Mouse (Mus musculus): ENCODE data around the gene Psmd13. TPM values are rescaled to one million over a fixed set of nuclear protein-coding genes. Genes with fewer than 3 reads are reported as not detected.
A peak's percentile ranks its signal among the peaks of the same experiment; 100 is the strongest.

Gene Psmd13
- total and polyA plus RNA-seq, 3 experiments: 165 to 215 TPM; not detected in 1

GRCm38 (mm10) chr7:140844905-140845665 lies 36.7 kb upstream of the Psmd13 start, which contains the start of gene Scgb1c1:
Gene Scgb1c1, plus strand, starts transcription at chr7:140845547.
- no peaks in the 10 kb centered on the region for H3K9me3 ChIP-seq (replicated peaks; ENCODE audit: insufficient read depth, low read length)
- H3K36me3 ChIP-seq (ENCODE audit: control insufficient read depth in 1 of 2, insufficient read depth in 2 of 2, low read length in 2 of 2): no peaks in the 10 kb centered on the region
- no peak within 1 kb of the TSS for H3K4me3 ChIP-seq (ENCODE audit: control insufficient read depth in 1 of 2, insufficient read depth in 1 of 2, low read depth in 2 of 2, low read length in 2 of 2)
- peak; percentile 86 for DNase-seq (ENCODE audit: low read depth, low spot score)
- H3K9ac ChIP-seq (ENCODE audit: control insufficient read depth, low read depth, low read length, poor library complexity, severe bottlenecking): no peak within 1 kb of the TSS
- no peak within 1 kb of the TSS for H3K27ac ChIP-seq (ENCODE audit: control insufficient read depth, low read depth, low read length)
- H3K27me3 ChIP-seq (ENCODE audit: control insufficient read depth in 1 of 2, insufficient read depth in 2 of 2, low read length in 2 of 2): no peaks in the 10 kb centered on the region; a peak in 1 of 4 replicates
- no peaks in the 10 kb centered on the region for H3K79me2 ChIP-seq (ENCODE audit: control insufficient read depth, insufficient read depth, low read length, poor library complexity)
- no peaks in the 10 kb centered on the region for H3K4me1 ChIP-seq (ENCODE audit: control insufficient read depth in 1 of 2, insufficient read depth in 2 of 2, low read length in 2 of 2)
- TF ChIP-seq NRF1 (IDR thresholded peaks at IDR 0.05; ENCODE audit: insufficient read depth, low read depth, low read length, poor library complexity, severe bottlenecking) (no peak), SIN3A (IDR thresholded peaks at IDR 0.05; ENCODE audit: low read length) (peak; percentile 35; the same call in 1 of the 2 replicates), MAX (IDR thresholded peaks at IDR 0.05; ENCODE audit: low read length) (no peak), POLR2A (IDR thresholded peaks at IDR 0.05; ENCODE audit: control insufficient read depth in 1 of 2, insufficient read depth in 1 of 2, low read depth in 1 of 2, low read length in 2 of 2, poor library complexity in 1 of 2) (no peak), ETS1 (IDR thresholded peaks at IDR 0.05; ENCODE audit: low read depth, low read length) (no peak), CHD1 (IDR thresholded peaks at IDR 0.05; ENCODE audit: low read depth, low read length) (no peak), GABPA (IDR thresholded peaks at IDR 0.05; ENCODE audit: low read depth, low read length) (no peak), MEF2A (IDR thresholded peaks at IDR 0.05; ENCODE audit: extremely low read depth, insufficient replicate concordance, low read depth, low read length, poor library complexity, severe bottlenecking) (no peak), CHD2 (IDR thresholded peaks at IDR 0.05; ENCODE audit: low read length) (no peak), TAL1 (IDR thresholded peaks at IDR 0.05; ENCODE audit: low read length) (no peak), MYC (IDR thresholded peaks at IDR 0.05; ENCODE audit: low read depth, low read length) (no peak), TCF12 (IDR thresholded peaks at IDR 0.05; ENCODE audit: low read depth, low read length) (no peak), HCFC1 (IDR thresholded peaks at IDR 0.05; ENCODE audit: low read depth, low read length) (no peak), MYB (IDR thresholded peaks at IDR 0.05; ENCODE audit: low read depth, low read length) (no peak), MXI1 (IDR thresholded peaks at IDR 0.05; ENCODE audit: low read depth, low read length) (no peak), POLR2AphosphoS2 (IDR thresholded peaks at IDR 0.05; ENCODE audit: low read length) (no peak), BHLHE40 (IDR thresholded peaks at IDR 0.05; ENCODE audit: borderline replicate concordance, low read depth, low read length) (0 out of 2 replicates have a peak, but pooled peaks have one; percentile 13), USF1 (IDR thresholded peaks at IDR 0.05; ENCODE audit: low read depth, low read length) (no peak), ZMIZ1 (IDR thresholded peaks at IDR 0.05; ENCODE audit: low read depth, low read length) (no peak), ELF1 (IDR thresholded peaks at IDR 0.05; ENCODE audit: low read depth, low read length) (no peak), USF2 (IDR thresholded peaks at IDR 0.05; ENCODE audit: borderline replicate concordance in 1 of 2, insufficient read depth in 1 of 2, low read depth in 1 of 2, low read length in 2 of 2) (no peak), RAD21 (IDR thresholded peaks at IDR 0.05; ENCODE audit: low read depth, low read length) (peak; percentile 97), ZNF384 (IDR thresholded peaks at IDR 0.05; ENCODE audit: low read depth, low read length) (no peak), MAFK (IDR thresholded peaks at IDR 0.05; ENCODE audit: borderline replicate concordance, low read depth, low read length) (no peak), ZKSCAN1 (IDR thresholded peaks at IDR 0.05; ENCODE audit: low read depth, low read length) (no peak), TBP (IDR thresholded peaks at IDR 0.05; ENCODE audit: low read depth, low read length) (no peak), MAZ (IDR thresholded peaks at IDR 0.05; ENCODE audit: low read depth, low read length) (no peak), CTCF (IDR thresholded peaks at IDR 0.05 in 2 of 3, conservative IDR thresholded peaks at IDR 0.05 in 1 of 3; ENCODE audit: control insufficient read depth in 1 of 3, insufficient read depth in 1 of 3, low read depth in 2 of 3, low read length in 3 of 3, poor library complexity in 1 of 3, severe bottlenecking in 1 of 3) (peak; percentile 67 to 97 (median 94)), JUND (IDR thresholded peaks at IDR 0.05; ENCODE audit: low read depth, low read length) (no peak), NELFE (IDR thresholded peaks at IDR 0.05; ENCODE audit: low read depth, low read length) (no peak), UBTF (IDR thresholded peaks at IDR 0.05; ENCODE audit: borderline replicate concordance, insufficient read depth, low read depth, low read length) (no peak), EP300 (IDR thresholded peaks at IDR 0.05; ENCODE audit: low read depth in 1 of 2, low read length in 2 of 2) (no peak), KAT2A (conservative IDR thresholded peaks at IDR 0.05; ENCODE audit: low read depth, low read length) (no peak), RCOR1 (IDR thresholded peaks at IDR 0.05; ENCODE audit: low read depth, low read length) (no peak), SMC3 (IDR thresholded peaks at IDR 0.05; ENCODE audit: low read depth, low read length) (peak; percentile 98), GATA1 (IDR thresholded peaks at IDR 0.05; ENCODE audit: low read depth, low read length) (no peak), E2F4 (IDR thresholded peaks at IDR 0.05; ENCODE audit: borderline replicate concordance, low read depth, low read length) (no peak)
